Mouse (Mus musculus): ENCODE results near the gene Corin. TPM values are rescaled to one million over a fixed set of nuclear protein-coding genes. Genes with fewer than 3 reads are reported as not detected.

Corin gene
- total and polyA plus RNA-seq, 3 experiments: 0.66 TPM; not detected in 2

GRCm38 (mm10) chr5:72472317-72473009 is 31.8 kb downstream of the Corin start:
- ATAC-seq (ENCODE audit: extremely low read depth, insufficient number of reproducible peaks, low FRiP score, poor library complexity, severe bottlenecking): no peak
- H3K36me3 ChIP-seq (replicated peaks): no peaks in the 10 kb centered on the region

GRCm38 (mm10) chr5:72471746-72472145 is 32.5 kb downstream of the Corin start:
- Histone ChIP-seq H3K9me3 (replicated peaks) (no peaks in the 10 kb centered on the region), H3K36me3 (replicated peaks) (no peaks in the 10 kb centered on the region), H3K4me1 (ENCODE audit: insufficient read depth, low read depth, low read length) (no peaks in the 10 kb centered on the region), H3K27me3 (ENCODE audit: insufficient read depth, low read length) (peaks cover 7% of the 10 kb centered on the region; the same call in 1 of the 2 replicates), H3K4me3 (ENCODE audit: low read depth, low read length) (no peak overlapping the region)
- no peak for DNase-seq (ENCODE audit: low spot score)
- no peak for ATAC-seq (ENCODE audit: extremely low read depth, insufficient number of reproducible peaks, low FRiP score, poor library complexity, severe bottlenecking)
- TF ChIP-seq GATA2 (IDR thresholded peaks at IDR 0.05; ENCODE audit: borderline replicate concordance, low read depth, low read length) (no peak), CTCF (IDR thresholded peaks at IDR 0.05; ENCODE audit: low read depth, low read length) (no peak), TAL1 (conservative IDR thresholded peaks at IDR 0.05; ENCODE audit: low read depth, low read length) (no peak), GATA1 (IDR thresholded peaks at IDR 0.05; ENCODE audit: borderline replicate concordance, low read length) (no peak), POLR2AphosphoS5 (IDR thresholded peaks at IDR 0.05; ENCODE audit: insufficient replicate concordance, low read depth, low read length) (no peak)

More at GRCm38 (mm10) chr5:72472317-72473009, 31.8 kb downstream of the Corin start:
- Histone ChIP-seq H3K4me3 (ENCODE audit: low read depth, low read length) (no peak overlapping the region), H3K9me3 (replicated peaks) (no peaks in the 10 kb centered on the region), H3K27me3 (ENCODE audit: insufficient read depth, low read length) (peaks cover 7% of the 10 kb centered on the region; the same call in 1 of the 2 replicates), H3K4me1 (ENCODE audit: insufficient read depth, low read depth, low read length) (no peaks in the 10 kb centered on the region)
- TF ChIP-seq GATA1 (IDR thresholded peaks at IDR 0.05; ENCODE audit: borderline replicate concordance, low read length) (no peak), GATA2 (IDR thresholded peaks at IDR 0.05; ENCODE audit: borderline replicate concordance, low read depth, low read length) (no peak), TAL1 (conservative IDR thresholded peaks at IDR 0.05; ENCODE audit: low read depth, low read length) (no peak), POLR2AphosphoS5 (IDR thresholded peaks at IDR 0.05; ENCODE audit: insufficient replicate concordance, low read depth, low read length) (no peak), CTCF (IDR thresholded peaks at IDR 0.05; ENCODE audit: low read depth, low read length) (no peak)
- no peak for DNase-seq (ENCODE audit: low spot score)

- H3K36me3 ChIP-seq (replicated peaks): no peaks in the 10 kb centered on the region
- no peak overlapping the region for H3K4me3 ChIP-seq (ENCODE audit: low read depth, low read length)
- H3K4me1 ChIP-seq (ENCODE audit: insufficient read depth, low read depth, low read length): no peaks in the 10 kb centered on the region
- H3K9me3 ChIP-seq (replicated peaks): no peaks in the 10 kb centered on the region
- ATAC-seq (ENCODE audit: extremely low read depth, insufficient number of reproducible peaks, low FRiP score, poor library complexity, severe bottlenecking): no peak
- DNase-seq (ENCODE audit: low spot score): no peak
- no peak for TF ChIP-seq CTCF (IDR thresholded peaks at IDR 0.05; ENCODE audit: low read depth, low read length)
- no peak for TF ChIP-seq TAL1 (conservative IDR thresholded peaks at IDR 0.05; ENCODE audit: low read depth, low read length)
- TF ChIP-seq GATA2 (IDR thresholded peaks at IDR 0.05; ENCODE audit: borderline replicate concordance, low read depth, low read length): no peak
- TF ChIP-seq POLR2AphosphoS5 (IDR thresholded peaks at IDR 0.05; ENCODE audit: insufficient replicate concordance, low read depth, low read length): no peak
- no peak for TF ChIP-seq GATA1 (IDR thresholded peaks at IDR 0.05; ENCODE audit: borderline replicate concordance, low read length)
- 0 out of 2 replicates have a peak, but pooled peaks cover 4% of the 10 kb centered on the region for H3K27me3 ChIP-seq (ENCODE audit: insufficient read depth, low read length)
Observed at GRCm38 (mm10) chr5:72464932-72465331, 39.3 kb downstream of the Corin start.

- Histone ChIP-seq H3K9me3 (replicated peaks) (no peaks in the 10 kb centered on the region), H3K27me3 (ENCODE audit: insufficient read depth, low read length) (no peaks in the 10 kb centered on the region), H3K4me1 (ENCODE audit: insufficient read depth, low read depth, low read length) (no peaks in the 10 kb centered on the region), H3K36me3 (replicated peaks) (no peaks in the 10 kb centered on the region), H3K4me3 (ENCODE audit: low read depth, low read length) (no peak overlapping the region)
- TF ChIP-seq CTCF (IDR thresholded peaks at IDR 0.05; ENCODE audit: low read depth, low read length) (no peak), POLR2AphosphoS5 (IDR thresholded peaks at IDR 0.05; ENCODE audit: insufficient replicate concordance, low read depth, low read length) (no peak), GATA1 (IDR thresholded peaks at IDR 0.05; ENCODE audit: borderline replicate concordance, low read length) (no peak), GATA2 (IDR thresholded peaks at IDR 0.05; ENCODE audit: borderline replicate concordance, low read depth, low read length) (no peak), TAL1 (conservative IDR thresholded peaks at IDR 0.05; ENCODE audit: low read depth, low read length) (no peak)
- ATAC-seq (ENCODE audit: extremely low read depth, insufficient number of reproducible peaks, low FRiP score, poor library complexity, severe bottlenecking) (no peak), DNase-seq (ENCODE audit: low spot score) (no peak)
Observed at GRCm38 (mm10) chr5:72459374-72460112, 44.7 kb downstream of the Corin start.

- Histone ChIP-seq H3K36me3 (replicated peaks) (no peaks in the 10 kb centered on the region), H3K27me3 (ENCODE audit: insufficient read depth, low read length) (no peaks in the 10 kb centered on the region), H3K4me3 (ENCODE audit: low read depth, low read length) (no peak overlapping the region), H3K9me3 (replicated peaks) (no peaks in the 10 kb centered on the region), H3K4me1 (ENCODE audit: insufficient read depth, low read depth, low read length) (no peaks in the 10 kb centered on the region)
- no peak for DNase-seq (ENCODE audit: low spot score)
- TF ChIP-seq POLR2AphosphoS5 (IDR thresholded peaks at IDR 0.05; ENCODE audit: insufficient replicate concordance, low read depth, low read length) (no peak), CTCF (IDR thresholded peaks at IDR 0.05; ENCODE audit: low read depth, low read length) (no peak), TAL1 (conservative IDR thresholded peaks at IDR 0.05; ENCODE audit: low read depth, low read length) (no peak), GATA1 (IDR thresholded peaks at IDR 0.05; ENCODE audit: borderline replicate concordance, low read length) (no peak), GATA2 (IDR thresholded peaks at IDR 0.05; ENCODE audit: borderline replicate concordance, low read depth, low read length) (no peak)
- no peak for ATAC-seq (ENCODE audit: extremely low read depth, insufficient number of reproducible peaks, low FRiP score, poor library complexity, severe bottlenecking)
Observed at GRCm38 (mm10) chr5:72453690-72454089, 50.6 kb downstream of the Corin start.

GRCm38 (mm10) chr5:72453176-72453575 is 51.1 kb downstream of the Corin start:
- no peak for ATAC-seq (ENCODE audit: extremely low read depth, insufficient number of reproducible peaks, low FRiP score, poor library complexity, severe bottlenecking)
- H3K9me3 ChIP-seq (replicated peaks): no peaks in the 10 kb centered on the region
- DNase-seq (ENCODE audit: low spot score): no peak
- no peak for TF ChIP-seq POLR2AphosphoS5 (IDR thresholded peaks at IDR 0.05; ENCODE audit: insufficient replicate concordance, low read depth, low read length)
- no peak for TF ChIP-seq GATA1 (IDR thresholded peaks at IDR 0.05; ENCODE audit: borderline replicate concordance, low read length)
- TF ChIP-seq TAL1 (conservative IDR thresholded peaks at IDR 0.05; ENCODE audit: low read depth, low read length): no peak
- no peak for TF ChIP-seq CTCF (IDR thresholded peaks at IDR 0.05; ENCODE audit: low read depth, low read length)
- TF ChIP-seq GATA2 (IDR thresholded peaks at IDR 0.05; ENCODE audit: borderline replicate concordance, low read depth, low read length): no peak
- no peak overlapping the region for H3K4me3 ChIP-seq (ENCODE audit: low read depth, low read length)
- H3K27me3 ChIP-seq (ENCODE audit: insufficient read depth, low read length): no peaks in the 10 kb centered on the region
- H3K36me3 ChIP-seq (replicated peaks): no peaks in the 10 kb centered on the region
- H3K4me1 ChIP-seq (ENCODE audit: insufficient read depth, low read depth, low read length): no peaks in the 10 kb centered on the region

Data from G1E (cell line).